Mouse (Mus musculus) right cerebral cortex, postnatal 36 days (tissue): ENCODE measurements around the gene Ppa2.

Source experiments
- DNase-seq, 2 experiments: peaks; one replicate each; pipeline ENCODE4 v3.0.0; 2022; ENCODE audit warnings: low spot score in 2 of 2, mixed read lengths in 1 of 2

Ppa2 gene

DNA sequence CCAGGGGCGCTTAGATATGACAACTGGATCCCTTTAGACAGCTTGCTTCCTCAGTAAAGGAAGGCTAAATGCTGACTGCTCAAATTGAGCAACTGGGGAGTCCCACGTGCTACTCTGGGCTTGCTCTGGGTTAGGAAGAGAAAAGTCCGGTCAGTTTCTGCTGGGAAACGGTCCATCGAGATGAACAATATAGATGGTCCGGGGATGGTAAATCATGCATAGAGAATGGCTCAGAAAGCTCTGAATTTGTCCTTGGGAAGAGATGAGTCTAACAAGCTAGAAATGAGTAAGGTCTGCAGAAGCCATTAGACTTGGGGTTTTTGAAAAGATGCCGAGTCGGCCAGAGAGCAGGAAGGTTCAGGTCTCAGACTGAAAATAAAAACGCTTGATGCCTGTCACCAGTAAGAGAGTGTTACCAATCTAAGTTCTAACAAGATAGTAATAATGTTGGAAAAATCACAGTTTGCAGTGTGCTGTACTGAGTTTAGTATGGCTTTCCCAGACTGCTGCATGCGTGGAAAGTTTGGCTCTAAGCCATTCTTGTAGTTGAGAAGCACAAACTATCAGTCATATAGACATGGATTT, 80.0 kb downstream of the Ppa2 start:
- no peak for DNase-seq

GRCm38 (mm10) chr3:133394531-133394930, 84.6 kb downstream of the Ppa2 start:
- DNase-seq = no peak

- no peak for DNase-seq
Observed at GRCm38 (mm10) chr3:133403849-133404248, 93.9 kb downstream of the Ppa2 start.

- DNase-seq = no peak
Observed at GRCm38 (mm10) chr3:133405636-133406035, 95.7 kb downstream of the Ppa2 start.

GRCm38 (mm10) chr3:133406248-133406647, 96.3 kb downstream of the Ppa2 start:
- DNase-seq = no peak

DNA sequence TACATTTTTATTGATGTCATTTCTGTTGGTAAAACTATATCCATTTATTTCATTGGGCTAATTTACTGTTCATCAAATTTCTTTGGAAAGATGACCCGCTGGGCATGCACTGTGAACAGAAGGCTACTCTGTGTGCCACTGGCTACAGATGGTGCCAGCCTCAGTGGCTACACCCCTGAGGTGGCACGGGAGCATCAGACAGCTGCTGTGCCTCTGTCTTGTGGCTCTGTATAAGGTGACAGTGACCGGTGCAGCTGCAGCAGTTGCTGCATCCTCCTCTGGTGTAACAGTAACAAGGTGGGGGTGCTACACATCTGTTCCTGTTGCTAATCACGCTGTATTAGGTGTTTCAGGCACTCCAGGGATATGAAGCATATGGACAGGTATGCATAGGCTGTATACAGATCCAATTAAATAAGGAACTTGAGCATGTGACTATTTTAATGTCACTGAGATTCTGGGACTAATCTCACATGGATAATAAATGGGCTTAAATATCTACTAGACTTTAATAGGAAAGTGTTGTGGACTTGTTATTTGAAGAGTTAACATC, 101.3 kb downstream of the Ppa2 start:
- no peak for DNase-seq

DNA sequence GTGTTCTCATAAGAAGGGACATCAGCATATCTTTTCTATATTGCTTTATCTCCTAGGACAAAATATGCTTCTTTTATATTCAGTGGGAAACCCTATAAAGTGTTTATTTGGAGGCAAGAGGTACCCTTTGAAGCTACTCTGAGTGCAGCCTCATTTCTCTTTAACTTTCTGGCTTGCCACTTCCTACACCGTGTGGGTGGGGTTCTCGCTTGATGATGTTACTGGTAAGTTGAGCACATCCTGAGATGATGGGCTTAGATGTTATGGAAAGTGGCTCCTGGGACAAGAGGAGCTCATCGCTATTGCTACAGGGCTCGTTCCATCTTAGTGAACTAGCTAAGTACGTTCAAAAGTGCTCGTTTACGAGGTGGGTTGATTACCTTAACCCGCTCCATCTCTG, 101.9 kb downstream of the Ppa2 start:
- no peak for DNase-seq

DNA sequence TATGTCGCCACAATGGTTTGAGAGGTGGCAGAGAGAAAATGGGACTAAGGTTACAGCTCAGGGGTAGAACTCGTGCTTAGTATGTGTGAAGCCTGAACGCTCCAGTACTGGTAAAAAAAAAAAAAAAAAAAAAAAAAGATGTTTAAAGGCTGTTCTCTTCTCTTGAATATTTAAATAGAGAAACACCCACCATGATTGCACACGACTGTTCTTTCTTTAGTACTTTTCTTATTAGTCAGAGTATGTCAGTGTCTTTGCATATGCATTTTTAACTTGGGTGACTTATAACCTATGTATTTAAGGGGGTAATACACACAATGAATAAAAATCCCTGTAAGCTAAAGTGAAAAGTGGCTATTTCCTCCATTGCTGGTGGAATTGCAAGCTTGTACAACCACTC, 104.8 kb downstream of the Ppa2 start:
- DNase-seq = no peak

DNA sequence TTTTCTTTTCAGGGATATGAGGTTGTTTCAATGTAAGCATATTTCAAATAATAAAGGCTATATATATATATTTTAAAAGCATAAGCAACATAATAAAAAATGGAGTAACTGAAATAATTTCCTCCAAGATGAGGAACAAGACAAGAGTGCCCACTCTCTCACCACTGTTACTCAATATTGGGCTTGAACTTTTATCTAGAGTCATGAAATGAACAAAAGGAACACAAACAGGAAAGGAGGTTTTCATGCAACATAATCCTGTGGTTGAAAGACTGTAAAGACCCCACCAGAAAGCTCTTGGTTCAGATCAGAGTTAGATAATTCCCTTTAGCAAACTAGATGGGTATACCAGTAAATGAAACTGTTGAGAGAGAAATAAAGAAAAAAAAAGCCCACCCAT, 113.2 kb downstream of the Ppa2 start:
- no peak for DNase-seq
